Mouse (Mus musculus) embryonic facial prominence, embryonic 15.5 days (tissue): ENCODE measurements around the gene 9930021J03Rik. TPM values are rescaled to one million over a fixed set of nuclear protein-coding genes. Genes with fewer than 3 reads are reported as not detected.

Source experiments
- ATAC-seq: fragments of 200-750 bp; cut with Nextera tagmentation; 2 replicates; pipeline ENCODE4 v1.8.0; 2017; ENCODE audit warnings: low read depth, moderate TSS enrichment; ENCODE audit not compliant: insufficient number of reproducible peaks, low FRiP score, low TSS enrichment
- H3K27ac ChIP-seq: fragments of 300-500 bp; sonication (generic); replicated peaks from 2 replicates; pipeline ENCODE4 v1.5.1; 2015; ENCODE audit warnings: mild to moderate bottlenecking, inconsistent platforms
- H3K27me3 ChIP-seq: fragments of 300-500 bp; sonication (generic); 2 replicates; pipeline ENCODE4 v1.6.1; 2015; ENCODE audit warnings: inconsistent platforms
- H3K36me3 ChIP-seq: fragments of 300-500 bp; sonication (generic); 2 replicates; pipeline ENCODE4 v1.6.1; 2015; ENCODE audit warnings: mild to moderate bottlenecking, inconsistent platforms
- H3K4me1 ChIP-seq: fragments of 300-500 bp; sonication (generic); 2 replicates; pipeline ENCODE4 v1.6.1; 2015; ENCODE audit warnings: inconsistent platforms
- H3K4me2 ChIP-seq: fragments of 300-500 bp; sonication (generic); replicated peaks from 2 replicates; pipeline ENCODE4 v1.6.1; 2015; ENCODE audit warnings: mild to moderate bottlenecking, inconsistent platforms
- H3K4me3 ChIP-seq: fragments of 300-500 bp; sonication (generic); replicated peaks from 2 replicates; pipeline ENCODE4 v1.5.1; 2015; ENCODE audit warnings: mild to moderate bottlenecking, inconsistent platforms
- H3K9ac ChIP-seq: fragments of 300-500 bp; sonication (generic); 2 replicates; pipeline ENCODE4 v1.6.1; 2015; ENCODE audit warnings: inconsistent platforms
- H3K9me3 ChIP-seq: fragments of 300-500 bp; sonication (generic); replicated peaks from 2 replicates; pipeline ENCODE4 v1.6.1; 2016; ENCODE audit warnings: inconsistent platforms
- WGBS: fragments of 180-500 bp; shearing (Covaris S2); methylation state at CpG from one replicate; pipeline ENCODE4 v1.1.7; 2015; 5-methylcytosine and 5-hydroxymethylcytosine counted together
- polyA plus RNA-seq: library from polyadenylated mRNA; unstranded; fragments of >200 nt; fragmentation: Nextera tagmentation; extraction: Ambion mirVana; gene quantifications from 2 replicates; pipeline ENCODE4 v1.2.1, GENCODE M21; 2015

Gene 9930021J03Rik
- 5.6 and 5.7 TPM in 2 replicates for polyA plus RNA-seq

GRCm38 (mm10) chr19:29805917-29806785, at the start of gene 9930021J03Rik:
Gene 9930021J03Rik (minus strand): TSS chr19:29805989.
- peak; percentile 94 for ATAC-seq
- H3K27ac ChIP-seq = peak within 1 kb of the TSS; percentile 95
- WGBS = under 1% methylated on average over 58 of the region's 95 CpGs
- peak within 1 kb of the TSS; percentile 74 for H3K4me3 ChIP-seq
- peaks cover 9% of the 10 kb centered on the region for H3K4me1 ChIP-seq
- H3K27me3 ChIP-seq = no peaks in the 10 kb centered on the region
- peak within 1 kb of the TSS; percentile 74 for H3K9ac ChIP-seq
- peak within 1 kb of the TSS; percentile 72 for H3K4me2 ChIP-seq
- H3K36me3 ChIP-seq = peaks cover 21% of the 10 kb centered on the region
- H3K9me3 ChIP-seq = no peaks in the 10 kb centered on the region

GRCm38 (mm10) chr19:29853711-29854110, 47.9 kb upstream of the 9930021J03Rik start:
- Histone ChIP-seq H3K4me3 (no peak overlapping the region), H3K9me3 (no peaks in the 10 kb centered on the region), H3K4me2 (no peak overlapping the region), H3K27ac (no peak overlapping the region), H3K4me1 (0 out of 2 replicates have a peak, but pooled peaks cover 8% of the 10 kb centered on the region), H3K9ac (no peak overlapping the region), H3K36me3 (no peaks in the 10 kb centered on the region), H3K27me3 (no peaks in the 10 kb centered on the region)
- ATAC-seq = no peak
- WGBS = 87% methylated on average over 5 of the region's 5 CpGs

- Histone ChIP-seq H3K4me1 (0 out of 2 replicates have a peak, but pooled peaks cover 8% of the 10 kb centered on the region), H3K9ac (no peak overlapping the region), H3K27ac (no peak overlapping the region), H3K9me3 (no peaks in the 10 kb centered on the region), H3K36me3 (no peaks in the 10 kb centered on the region), H3K4me3 (no peak overlapping the region), H3K4me2 (no peak overlapping the region), H3K27me3 (no peaks in the 10 kb centered on the region)
- WGBS = 34% methylated on average over 12 of the region's 12 CpGs
- ATAC-seq = no peak
Measured at GRCm38 (mm10) chr19:29851036-29851690, 45.4 kb upstream of the 9930021J03Rik start.

GRCm38 (mm10) chr19:29849924-29850551, 44.2 kb upstream of the 9930021J03Rik start:
- H3K36me3 ChIP-seq = no peaks in the 10 kb centered on the region
- ATAC-seq = no peak
- no peaks in the 10 kb centered on the region for H3K27me3 ChIP-seq
- no peaks in the 10 kb centered on the region for H3K9me3 ChIP-seq
- no peak overlapping the region for H3K9ac ChIP-seq
- peaks cover 11% of the 10 kb centered on the region; the same call in 1 of the 2 replicates for H3K4me1 ChIP-seq
- H3K4me2 ChIP-seq = no peak overlapping the region
- H3K27ac ChIP-seq = no peak overlapping the region
- 78% methylated on average over 11 of the region's 11 CpGs for WGBS
- no peak overlapping the region for H3K4me3 ChIP-seq

- ATAC-seq = no peak; the same call in 1 of the 2 replicates
- no peaks in the 10 kb centered on the region for H3K9me3 ChIP-seq
- H3K27me3 ChIP-seq = no peaks in the 10 kb centered on the region
- no peak overlapping the region for H3K4me2 ChIP-seq
- H3K9ac ChIP-seq = no peak overlapping the region
- peak overlapping the region; percentile 79 for H3K27ac ChIP-seq
- no peaks in the 10 kb centered on the region for H3K36me3 ChIP-seq
- H3K4me1 ChIP-seq = peaks cover 23% of the 10 kb centered on the region
- H3K4me3 ChIP-seq = no peak overlapping the region
- 24% methylated on average over 12 of the region's 12 CpGs for WGBS
Measured at GRCm38 (mm10) chr19:29844036-29844661, 38.4 kb upstream of the 9930021J03Rik start.

GRCm38 (mm10) chr19:29843641-29844035, 37.8 kb upstream of the 9930021J03Rik start:
- H3K4me1 ChIP-seq = peaks cover 23% of the 10 kb centered on the region
- H3K4me3 ChIP-seq = no peak overlapping the region
- no peak overlapping the region for H3K4me2 ChIP-seq
- peak; percentile 26; the same call in 1 of the 2 replicates for ATAC-seq
- no peaks in the 10 kb centered on the region for H3K9me3 ChIP-seq
- H3K27ac ChIP-seq = peak overlapping the region; percentile 79
- H3K27me3 ChIP-seq = no peaks in the 10 kb centered on the region
- H3K36me3 ChIP-seq = no peaks in the 10 kb centered on the region
- no peak overlapping the region for H3K9ac ChIP-seq
- WGBS = 24% methylated on average over 5 of the region's 5 CpGs

- no peak for ATAC-seq
- Histone ChIP-seq H3K27ac (peak overlapping the region; percentile 79), H3K9ac (no peak overlapping the region), H3K9me3 (no peaks in the 10 kb centered on the region), H3K36me3 (no peaks in the 10 kb centered on the region), H3K4me3 (no peak overlapping the region), H3K4me1 (peaks cover 23% of the 10 kb centered on the region), H3K4me2 (no peak overlapping the region), H3K27me3 (no peaks in the 10 kb centered on the region)
- WGBS = 46% methylated on average over 8 of the region's 8 CpGs
Measured at GRCm38 (mm10) chr19:29842973-29843372, 37.2 kb upstream of the 9930021J03Rik start.

GRCm38 (mm10) chr19:29840642-29841041, 34.9 kb upstream of the 9930021J03Rik start:
- H3K36me3 ChIP-seq = no peaks in the 10 kb centered on the region
- no peak overlapping the region for H3K4me2 ChIP-seq
- peak overlapping the region; percentile 58 for H3K27ac ChIP-seq
- peak; percentile 29; the same call in 1 of the 2 replicates for ATAC-seq
- H3K4me3 ChIP-seq = no peak overlapping the region
- no peak overlapping the region for H3K9ac ChIP-seq
- H3K4me1 ChIP-seq = peaks cover 34% of the 10 kb centered on the region
- H3K27me3 ChIP-seq = no peaks in the 10 kb centered on the region
- 50% methylated on average over 4 of the region's 4 CpGs for WGBS
- no peaks in the 10 kb centered on the region for H3K9me3 ChIP-seq

GRCm38 (mm10) chr19:29838636-29839135, 32.9 kb upstream of the 9930021J03Rik start:
- peaks cover 21% of the 10 kb centered on the region for H3K4me1 ChIP-seq
- H3K9me3 ChIP-seq = no peaks in the 10 kb centered on the region
- no peak overlapping the region for H3K4me3 ChIP-seq
- no peaks in the 10 kb centered on the region for H3K27me3 ChIP-seq
- 67% methylated on average over 3 of the region's 3 CpGs for WGBS
- H3K27ac ChIP-seq = no peak overlapping the region
- H3K36me3 ChIP-seq = no peaks in the 10 kb centered on the region
- H3K9ac ChIP-seq = no peak overlapping the region
- no peak for ATAC-seq
- H3K4me2 ChIP-seq = no peak overlapping the region

GRCm38 (mm10) chr19:29838171-29838570, 32.4 kb upstream of the 9930021J03Rik start:
- Histone ChIP-seq H3K27ac (no peak overlapping the region), H3K4me3 (no peak overlapping the region), H3K4me2 (no peak overlapping the region), H3K27me3 (no peaks in the 10 kb centered on the region), H3K36me3 (no peaks in the 10 kb centered on the region), H3K9me3 (no peaks in the 10 kb centered on the region), H3K4me1 (peaks cover 16% of the 10 kb centered on the region; the same call in 1 of the 2 replicates), H3K9ac (no peak overlapping the region)
- no peak for ATAC-seq
- WGBS = 57% methylated on average over 1 of the region's 1 CpGs
